Mouse (Mus musculus) stomach, embryonic 14.5 days (tissue): ENCODE measurements around the gene Mrpl57. TPM values are rescaled to one million over a fixed set of nuclear protein-coding genes. Genes with fewer than 3 reads are reported as not detected.

Experiments used
- ATAC-seq: fragments of 200-750 bp; cut with Nextera tagmentation; 2 replicates; pipeline ENCODE4 v1.8.0; 2017; ENCODE audit warnings: low read depth, moderate TSS enrichment; ENCODE audit not compliant: insufficient number of reproducible peaks, insufficient read depth, low FRiP score
- H3K27ac ChIP-seq: fragments of 300-500 bp; sonication (generic); 2 replicates; pipeline ENCODE4 v1.5.1; 2014; ENCODE audit warnings: mild to moderate bottlenecking, low read length, moderate library complexity, mixed read lengths
- H3K27me3 ChIP-seq: fragments of 300-500 bp; sonication (generic); 2 replicates; pipeline ENCODE4 v1.6.1; 2014; ENCODE audit warnings: low read length, control low read depth, mixed read lengths; ENCODE audit not compliant: control insufficient read depth, insufficient read depth
- H3K36me3 ChIP-seq: fragments of 300-500 bp; sonication (generic); 2 replicates; pipeline ENCODE4 v1.6.1; 2014; ENCODE audit warnings: mild to moderate bottlenecking, control low read depth, low read length, moderate library complexity, mixed read lengths; ENCODE audit not compliant: control insufficient read depth, insufficient read depth
- H3K4me1 ChIP-seq: fragments of 300-500 bp; sonication (generic); 2 replicates; pipeline ENCODE4 v1.6.1; 2014; ENCODE audit warnings: low read length, control low read depth, mixed read lengths; ENCODE audit not compliant: control insufficient read depth, insufficient read depth
- H3K4me2 ChIP-seq: fragments of 300-500 bp; sonication (generic); replicated peaks from 2 replicates; pipeline ENCODE4 v1.6.1; 2014; ENCODE audit warnings: low read depth, low read length, control low read depth
- H3K4me3 ChIP-seq: fragments of 300-500 bp; sonication (generic); 2 replicates; pipeline ENCODE4 v1.5.1; 2014; ENCODE audit warnings: low read depth, low read length, control low read depth
- H3K9ac ChIP-seq: fragments of 300-500 bp; sonication (generic); replicated peaks from 2 replicates; pipeline ENCODE4 v1.6.1; 2014; ENCODE audit warnings: low read depth, mild to moderate bottlenecking, control low read depth, low read length, moderate library complexity, mixed read lengths
- H3K9me3 ChIP-seq: fragments of 300-500 bp; sonication (generic); 2 replicates; pipeline ENCODE4 v1.6.1; 2016; ENCODE audit warnings: low read depth, low read length, control low read depth; ENCODE audit not compliant: control insufficient read depth
- WGBS: fragments of 180-500 bp; shearing (Covaris S2); extraction: QIAGEN DNeasy Blood & Tissue Kit; methylation state at CpG from one replicate; pipeline ENCODE4 v1.1.7; 2014; 5-methylcytosine and 5-hydroxymethylcytosine counted together
- polyA plus RNA-seq: library from polyadenylated mRNA; unstranded; fragments of >200 nt; fragmentation: Nextera tagmentation; extraction: Ambion mirVana; gene quantifications from 2 replicates; pipeline ENCODE4 v1.2.1, GENCODE M21; 2014

The Mrpl57 gene
- polyA plus RNA-seq: 153 and 167 TPM in 2 replicates

DNA sequence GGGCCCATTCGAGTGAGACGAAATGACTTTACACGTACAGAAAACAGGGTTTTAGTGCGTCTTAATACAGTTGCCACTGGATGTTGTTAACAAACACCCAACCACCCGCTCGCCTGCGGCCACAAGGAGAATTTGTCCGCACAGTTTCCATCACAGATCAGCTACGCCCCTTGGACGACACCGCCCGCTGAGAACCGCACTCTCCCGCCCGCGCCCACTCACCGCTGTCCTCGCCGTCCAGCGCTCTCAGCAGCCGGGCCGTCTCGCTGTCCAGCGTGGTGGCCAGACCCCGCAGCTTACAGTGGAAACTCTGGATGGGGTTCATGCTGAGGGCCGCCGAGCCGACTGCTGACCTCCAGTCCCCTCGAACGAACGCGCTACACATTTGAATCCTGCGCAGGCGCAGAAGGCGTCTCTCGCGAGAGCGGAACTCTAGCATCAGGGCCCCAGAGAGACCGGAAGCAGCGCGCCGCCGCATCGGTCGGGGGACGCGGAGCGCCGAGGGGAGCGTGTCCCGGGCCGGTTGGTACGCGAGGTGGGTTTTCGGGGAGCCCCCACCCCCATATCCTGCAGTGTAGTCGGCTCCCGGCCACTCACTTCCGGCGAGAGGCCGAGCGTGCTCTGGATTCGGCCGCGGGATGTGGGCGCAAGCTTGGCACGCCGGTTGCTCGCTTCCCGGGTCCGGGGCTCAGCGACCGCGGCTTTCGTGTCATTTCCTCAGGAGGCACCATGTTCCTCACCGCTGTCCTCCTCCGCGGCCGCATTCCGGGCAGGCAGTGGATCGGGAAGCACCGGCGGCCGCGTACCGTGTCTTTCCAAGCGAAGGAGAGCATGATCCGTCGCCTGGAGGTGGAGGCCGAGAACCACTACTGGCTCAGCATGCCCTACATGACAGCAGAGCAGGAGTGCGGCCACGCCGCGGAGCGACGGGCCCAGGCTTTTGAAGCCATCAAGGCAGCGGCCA lies at the start of gene Mrpl57, which contains the start of gene Ska3:
TSS of gene Mrpl57 (plus strand) at position 447 of the 964 bp plus-strand sequence.
TSS of gene Ska3 (minus strand) at position 398 of the 964 bp plus-strand sequence.
- peaks cover 7% of the 10 kb centered on the region; the same call in 1 of the 2 replicates for H3K36me3 ChIP-seq
- H3K9me3 ChIP-seq: no peaks in the 10 kb centered on the region
- H3K27me3 ChIP-seq: no peaks in the 10 kb centered on the region
- peak within 1 kb of the TSS; percentile 90 for H3K27ac ChIP-seq
- peak; percentile 95 for ATAC-seq
- under 1% methylated on average over 87 of the region's 96 CpGs for WGBS
- peak within 1 kb of the TSS; percentile 72 for H3K4me2 ChIP-seq
- H3K4me3 ChIP-seq: peak within 1 kb of the TSS; percentile 81
- H3K9ac ChIP-seq: peak within 1 kb of the TSS; percentile 81
- H3K4me1 ChIP-seq: peaks cover 17% of the 10 kb centered on the region

GRCm38 (mm10) chr14:57787406-57787805 lies 38.6 kb upstream of the Mrpl57 start:
- Histone ChIP-seq H3K36me3 (no peaks in the 10 kb centered on the region), H3K4me2 (no peak overlapping the region), H3K27ac (no peak overlapping the region), H3K4me3 (no peak overlapping the region), H3K4me1 (no peaks in the 10 kb centered on the region), H3K9me3 (no peaks in the 10 kb centered on the region), H3K9ac (no peak overlapping the region), H3K27me3 (no peaks in the 10 kb centered on the region)
- 48% methylated on average over 4 of the region's 4 CpGs for WGBS
- ATAC-seq: no peak

DNA sequence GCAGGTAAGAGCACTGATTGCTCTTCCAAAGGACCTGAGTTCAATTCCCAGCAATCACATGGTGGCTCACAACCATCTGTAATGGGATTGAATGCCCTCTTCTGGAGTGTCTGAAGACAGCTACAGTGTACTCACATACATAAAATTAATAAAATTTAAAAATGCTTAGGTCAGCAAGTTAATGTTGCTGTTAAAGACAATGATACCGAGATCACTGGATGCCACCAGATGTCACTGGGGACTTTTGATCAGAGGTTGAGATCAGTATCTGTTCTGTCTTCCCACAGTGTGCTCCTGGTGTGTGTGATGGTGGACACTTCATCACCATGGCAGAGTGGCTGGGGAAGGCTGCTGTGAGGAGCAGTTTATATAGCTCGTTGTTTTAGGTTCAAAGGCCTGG lies 36.7 kb upstream of the Mrpl57 start:
- H3K4me2 ChIP-seq: no peak overlapping the region
- H3K27me3 ChIP-seq: no peaks in the 10 kb centered on the region
- no peaks in the 10 kb centered on the region for H3K9me3 ChIP-seq
- no peak overlapping the region for H3K4me3 ChIP-seq
- no peak overlapping the region for H3K9ac ChIP-seq
- 76% methylated on average over 2 of the region's 2 CpGs for WGBS
- H3K36me3 ChIP-seq: no peaks in the 10 kb centered on the region
- ATAC-seq: no peak
- no peak overlapping the region for H3K27ac ChIP-seq
- H3K4me1 ChIP-seq: no peaks in the 10 kb centered on the region

GRCm38 (mm10) chr14:57789759-57790158 lies 36.3 kb upstream of the Mrpl57 start:
- Histone ChIP-seq H3K9me3 (no peaks in the 10 kb centered on the region), H3K9ac (no peak overlapping the region), H3K4me3 (no peak overlapping the region), H3K27me3 (no peaks in the 10 kb centered on the region), H3K27ac (no peak overlapping the region), H3K4me1 (no peaks in the 10 kb centered on the region), H3K36me3 (no peaks in the 10 kb centered on the region), H3K4me2 (no peak overlapping the region)
- ATAC-seq: no peak
- 93% methylated on average over 9 of the region's 9 CpGs for WGBS

DNA sequence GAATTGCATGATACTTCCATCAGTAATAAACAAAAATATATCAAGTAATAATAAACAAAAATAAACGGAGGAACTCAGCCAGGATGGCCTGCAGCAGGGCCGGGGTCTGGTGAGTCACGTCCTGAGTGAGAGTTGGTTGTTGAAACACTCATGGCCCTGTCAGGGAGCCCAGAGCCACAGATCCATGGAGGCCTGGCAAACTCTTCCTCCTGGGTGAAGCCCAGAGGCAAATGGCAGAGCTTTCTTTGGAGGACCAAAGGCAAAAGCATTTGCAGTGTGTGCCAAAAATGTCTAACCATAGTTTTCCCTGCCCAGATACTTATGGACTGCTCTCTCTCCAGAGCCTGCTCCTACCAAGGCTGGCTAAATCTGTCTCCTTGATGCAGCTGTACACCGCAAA lies 34.9 kb upstream of the Mrpl57 start:
- H3K27me3 ChIP-seq: no peaks in the 10 kb centered on the region
- no peak for ATAC-seq
- WGBS: 65% methylated on average over 4 of the region's 4 CpGs
- H3K4me1 ChIP-seq: no peaks in the 10 kb centered on the region
- no peak overlapping the region for H3K9ac ChIP-seq
- no peaks in the 10 kb centered on the region for H3K9me3 ChIP-seq
- no peak overlapping the region for H3K27ac ChIP-seq
- H3K36me3 ChIP-seq: no peaks in the 10 kb centered on the region
- no peak overlapping the region for H3K4me3 ChIP-seq
- no peak overlapping the region for H3K4me2 ChIP-seq

- H3K27me3 ChIP-seq: no peaks in the 10 kb centered on the region
- H3K9ac ChIP-seq: no peak overlapping the region
- H3K27ac ChIP-seq: no peak overlapping the region; the same call in 1 of the 2 replicates
- ATAC-seq: no peak
- peak overlapping the region; percentile 73 for H3K4me3 ChIP-seq
- peak overlapping the region; percentile 54 for H3K4me2 ChIP-seq
- no peaks in the 10 kb centered on the region for H3K9me3 ChIP-seq
- peaks cover 15% of the 10 kb centered on the region; the same call in 1 of the 2 replicates for H3K36me3 ChIP-seq
- 9% methylated on average over 7 of the region's 7 CpGs for WGBS
- peaks cover 10% of the 10 kb centered on the region; the same call in 1 of the 2 replicates for H3K4me1 ChIP-seq
Observed at GRCm38 (mm10) chr14:57797551-57797950, 28.5 kb upstream of the Mrpl57 start.

- ATAC-seq: peak; percentile 95
- peaks cover 10% of the 10 kb centered on the region; the same call in 1 of the 2 replicates for H3K4me1 ChIP-seq
- H3K9ac ChIP-seq: peak within 1 kb of the TSS; percentile 66
- peak within 1 kb of the TSS; percentile 73 for H3K4me3 ChIP-seq
- peaks cover 22% of the 10 kb centered on the region for H3K36me3 ChIP-seq
- no peaks in the 10 kb centered on the region for H3K27me3 ChIP-seq
- 0% methylated on average over 96 of the region's 99 CpGs for WGBS
- H3K27ac ChIP-seq: peak within 1 kb of the TSS; percentile 55
- H3K4me2 ChIP-seq: peak within 1 kb of the TSS; percentile 91
- H3K9me3 ChIP-seq: no peaks in the 10 kb centered on the region
Observed at GRCm38 (mm10) chr14:57797991-57798931, 27.8 kb upstream of the Mrpl57 start, which contains the start of gene Sap18. TSS of gene Sap18 (plus strand) at chr14:57798180.

- no peak overlapping the region for H3K4me2 ChIP-seq
- no peak overlapping the region for H3K4me3 ChIP-seq
- no peaks in the 10 kb centered on the region for H3K27me3 ChIP-seq
- no peak for ATAC-seq
- no peak overlapping the region for H3K27ac ChIP-seq
- H3K4me1 ChIP-seq: peaks cover 10% of the 10 kb centered on the region; the same call in 1 of the 2 replicates
- no peaks in the 10 kb centered on the region for H3K9me3 ChIP-seq
- 82% methylated on average over 4 of the region's 4 CpGs for WGBS
- no peak overlapping the region for H3K9ac ChIP-seq
- peaks cover 60% of the 10 kb centered on the region for H3K36me3 ChIP-seq
Observed at GRCm38 (mm10) chr14:57803731-57804130, 22.3 kb upstream of the Mrpl57 start.
